Mouse (Mus musculus): Measurements from ENCODE around the gene Cyp2c23.
A peak's percentile ranks its signal among the peaks of the same experiment; 100 is the strongest.

The Cyp2c23 gene

GRCm38 (mm10) chr19:44028972-44029371, at the start of gene Cyp2c23:
Gene Cyp2c23 (minus strand): TSS chr19:44029208.
- DNase-seq, result no peak

- DNase-seq, result no peak
Measured at GRCm38 (mm10) chr19:44077024-44077423, 48.0 kb upstream of the Cyp2c23 start.

DNA sequence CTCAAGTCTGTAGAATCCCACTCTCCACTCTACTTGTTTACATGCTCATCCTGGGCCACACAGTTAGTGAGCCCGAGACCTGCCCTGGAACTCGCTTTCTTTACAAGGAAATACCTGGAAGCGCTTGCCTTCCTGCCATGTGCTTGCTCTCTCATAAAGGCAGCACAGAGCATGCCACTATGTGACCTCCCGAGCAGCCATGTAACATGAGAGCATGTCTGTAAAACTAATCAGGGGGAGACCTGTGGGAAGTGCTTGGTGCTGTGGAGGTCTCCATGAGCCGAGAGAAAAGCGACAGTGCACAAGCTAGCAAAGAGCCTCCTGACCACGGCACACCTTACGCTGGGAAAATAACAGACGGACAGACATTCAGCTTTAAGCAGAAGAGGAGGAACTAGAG, 47.4 kb upstream of the Cyp2c23 start:
- DNase-seq, result no peak

- no peak for DNase-seq
Measured at GRCm38 (mm10) chr19:44074986-44075385, 46.0 kb upstream of the Cyp2c23 start.

- DNase-seq, result no peak
Measured at GRCm38 (mm10) chr19:44071166-44071565, 42.2 kb upstream of the Cyp2c23 start.

DNA sequence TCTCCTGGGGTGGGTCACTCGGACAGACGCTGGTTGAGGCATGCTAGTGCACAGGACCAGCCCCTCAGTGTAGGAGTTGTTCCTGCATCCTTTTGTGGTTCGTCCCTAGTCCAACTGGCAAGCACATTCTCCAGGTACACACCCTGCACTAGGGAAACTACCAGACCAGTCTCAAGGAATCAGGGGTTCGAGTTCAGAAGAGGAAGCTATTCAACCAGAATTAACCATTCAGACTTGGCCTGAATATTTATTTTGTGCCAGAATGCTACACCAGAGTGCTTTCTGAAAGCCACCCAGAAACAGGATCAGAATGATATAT, 40.9 kb upstream of the Cyp2c23 start:
- DNase-seq, result no peak

GRCm38 (mm10) chr19:44069121-44069913, 40.3 kb upstream of the Cyp2c23 start, which contains the start of gene Erlin1:
Gene Erlin1 (minus strand): TSS chr19:44069785.
- DNase-seq, result peak; percentile 96

- no peak for DNase-seq
Measured at GRCm38 (mm10) chr19:44068232-44068631, 39.2 kb upstream of the Cyp2c23 start.

DNA sequence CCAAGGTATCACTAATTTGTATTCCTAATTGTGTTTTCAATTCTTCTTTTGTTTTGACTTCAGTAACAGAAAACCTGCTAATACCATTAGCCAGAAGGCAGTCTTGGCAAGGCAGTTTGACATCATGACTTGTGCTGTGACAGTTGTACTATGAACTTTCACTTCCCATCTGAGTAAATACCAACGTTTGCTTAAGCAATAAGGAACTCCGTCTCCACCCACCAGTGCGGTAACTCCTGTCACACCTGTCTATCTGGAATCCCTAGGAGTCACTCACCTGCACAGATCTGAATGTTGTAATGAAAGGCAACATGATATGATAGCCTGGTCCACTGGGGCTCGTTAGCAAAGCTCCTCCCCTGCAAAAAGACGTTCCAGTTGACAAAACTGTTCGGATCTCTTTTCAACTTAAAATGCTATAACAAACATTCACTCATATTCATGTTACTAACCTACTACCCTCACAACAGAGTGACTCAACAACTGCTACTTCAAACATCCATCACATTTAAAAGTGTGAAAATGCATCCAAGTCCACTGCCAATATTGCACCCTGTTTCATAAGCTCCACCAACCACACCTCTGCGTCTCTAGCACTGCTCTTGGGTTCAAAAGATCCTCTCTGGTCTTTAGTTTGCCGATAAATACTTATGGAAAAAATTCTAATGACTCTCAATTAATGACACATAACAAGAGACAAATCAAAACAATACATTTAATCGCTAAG, 38.5 kb upstream of the Cyp2c23 start:
- DNase-seq, result no peak

- no peak for DNase-seq
Measured at GRCm38 (mm10) chr19:44064734-44065133, 35.7 kb upstream of the Cyp2c23 start.

DNA sequence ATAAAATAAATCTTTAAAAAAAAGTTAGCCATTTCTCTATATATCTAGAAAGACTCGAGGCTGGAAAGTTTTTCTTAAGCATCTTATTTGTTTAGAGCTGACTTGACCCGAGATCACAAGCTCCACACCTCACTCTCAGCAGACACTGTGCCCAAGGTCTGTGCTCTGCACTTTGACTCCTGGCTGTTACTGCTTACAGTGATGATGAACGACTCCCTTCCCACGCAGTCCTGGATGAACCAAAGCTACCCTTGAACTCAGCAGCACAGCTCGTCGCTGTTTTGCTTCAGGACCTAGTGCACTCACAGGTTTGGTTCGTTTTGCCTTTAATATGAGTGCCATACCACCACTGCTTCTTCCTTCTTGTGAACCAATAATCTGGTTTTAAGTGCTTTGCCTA, 34.8 kb upstream of the Cyp2c23 start:
- DNase-seq, result peak; percentile 34

DNA sequence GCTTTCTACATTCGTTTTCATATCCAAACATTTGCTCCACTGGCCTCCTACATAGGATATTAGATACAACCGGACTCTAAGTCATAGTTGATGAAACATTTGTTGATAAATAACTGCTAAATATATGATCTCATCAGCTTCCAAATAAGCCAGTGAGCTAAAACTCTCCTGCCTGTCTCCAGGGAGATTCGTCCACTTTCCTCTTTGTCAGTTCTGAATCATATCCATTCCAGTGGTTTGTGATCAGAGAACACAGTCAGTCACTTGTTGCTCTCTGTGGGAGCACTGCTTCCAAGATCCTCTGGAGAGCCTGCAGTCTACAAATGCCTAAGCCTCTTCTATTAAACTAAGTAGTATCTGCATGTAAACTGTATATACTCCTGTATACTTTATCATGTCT, 31.2 kb upstream of the Cyp2c23 start:
- no peak for DNase-seq

GRCm38 (mm10) chr19:44055173-44055826, 26.3 kb upstream of the Cyp2c23 start:
- no peak for DNase-seq

DNA sequence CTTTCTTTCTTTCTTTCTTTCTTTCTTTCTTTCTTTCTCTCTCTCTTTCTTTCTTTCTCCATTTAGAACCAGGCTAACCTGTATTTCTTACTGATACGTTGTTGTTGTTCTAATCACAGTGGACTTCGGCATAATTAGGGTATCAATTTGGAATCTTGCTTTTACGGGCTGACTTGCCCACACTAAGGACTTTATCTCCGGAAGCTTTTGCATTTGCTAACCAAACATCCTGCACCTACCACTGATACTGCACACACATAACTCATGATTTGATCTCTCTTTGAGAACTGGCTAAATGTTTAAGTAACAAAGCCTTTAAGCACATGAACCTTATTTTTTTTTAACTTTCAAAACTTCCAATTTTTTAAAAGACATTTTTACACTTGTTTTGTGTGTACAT, 21.4 kb upstream of the Cyp2c23 start:
- no peak for DNase-seq

- peak; percentile 48 for DNase-seq
Measured at GRCm38 (mm10) chr19:44049282-44049681, 20.3 kb upstream of the Cyp2c23 start.

DNA sequence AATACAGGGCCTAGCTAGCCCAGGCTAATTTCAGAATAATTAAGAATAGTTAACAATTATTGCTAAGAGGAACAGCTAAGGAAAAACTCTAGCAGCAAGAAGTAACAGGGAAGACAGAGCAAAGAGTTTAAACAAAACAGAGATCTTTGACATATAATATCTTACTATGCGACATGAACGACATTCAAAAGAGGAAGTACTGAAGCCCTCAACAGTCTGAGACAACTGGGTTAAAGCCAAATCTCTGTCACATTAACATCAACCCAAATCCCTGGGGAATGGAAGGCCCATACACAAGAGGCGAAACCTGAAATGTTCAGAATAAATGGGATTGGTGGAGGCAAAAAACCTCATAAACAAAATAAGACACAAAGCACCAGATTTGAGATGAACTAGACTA, 16.8 kb upstream of the Cyp2c23 start:
- no peak for DNase-seq

DNA sequence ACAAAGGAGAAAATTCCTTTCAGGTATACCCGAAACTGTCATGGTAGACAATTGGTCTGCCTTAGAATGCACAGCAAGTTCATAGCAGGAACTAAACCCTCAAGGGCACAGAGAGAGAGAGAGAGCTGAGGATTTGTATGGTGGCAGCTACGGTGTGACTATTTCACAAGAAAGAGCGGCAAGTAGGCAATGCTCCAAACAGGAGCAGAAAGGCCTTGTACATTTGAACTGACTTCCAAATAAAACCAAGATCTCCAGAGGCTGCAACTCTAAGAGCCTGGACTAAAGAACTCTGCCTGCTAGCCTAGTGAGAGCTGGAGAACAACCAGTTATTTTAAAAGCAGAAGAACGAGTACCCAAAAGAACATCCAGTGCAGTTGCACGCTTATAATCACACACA, 13.1 kb upstream of the Cyp2c23 start:
- no peak for DNase-seq

- DNase-seq, result no peak
Measured at GRCm38 (mm10) chr19:44033396-44033795, 4.4 kb upstream of the Cyp2c23 start.

- DNase-seq, result peak; percentile 17
Measured at GRCm38 (mm10) chr19:44032046-44032744, 3.2 kb upstream of the Cyp2c23 start.

DNA sequence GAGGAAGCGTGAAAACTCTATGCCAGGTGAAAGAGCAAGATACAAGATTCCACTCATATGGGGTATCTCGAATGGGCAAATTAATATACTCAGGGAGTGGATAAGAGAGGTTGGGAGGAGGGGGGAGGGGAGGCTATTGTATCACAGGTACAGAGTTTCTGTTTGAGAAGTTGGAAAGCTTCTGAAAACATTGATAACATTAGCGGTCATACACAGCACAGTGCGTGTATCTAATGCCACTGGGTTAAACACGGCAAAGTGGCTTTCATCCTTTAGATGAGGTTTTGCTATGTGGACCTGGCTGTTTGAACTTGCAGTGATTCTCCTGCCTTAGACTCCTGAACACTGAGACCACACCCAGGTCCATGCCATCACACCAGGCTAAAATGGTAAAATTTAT, 1.0 kb upstream of the Cyp2c23 start:
- DNase-seq, result no peak

DNA sequence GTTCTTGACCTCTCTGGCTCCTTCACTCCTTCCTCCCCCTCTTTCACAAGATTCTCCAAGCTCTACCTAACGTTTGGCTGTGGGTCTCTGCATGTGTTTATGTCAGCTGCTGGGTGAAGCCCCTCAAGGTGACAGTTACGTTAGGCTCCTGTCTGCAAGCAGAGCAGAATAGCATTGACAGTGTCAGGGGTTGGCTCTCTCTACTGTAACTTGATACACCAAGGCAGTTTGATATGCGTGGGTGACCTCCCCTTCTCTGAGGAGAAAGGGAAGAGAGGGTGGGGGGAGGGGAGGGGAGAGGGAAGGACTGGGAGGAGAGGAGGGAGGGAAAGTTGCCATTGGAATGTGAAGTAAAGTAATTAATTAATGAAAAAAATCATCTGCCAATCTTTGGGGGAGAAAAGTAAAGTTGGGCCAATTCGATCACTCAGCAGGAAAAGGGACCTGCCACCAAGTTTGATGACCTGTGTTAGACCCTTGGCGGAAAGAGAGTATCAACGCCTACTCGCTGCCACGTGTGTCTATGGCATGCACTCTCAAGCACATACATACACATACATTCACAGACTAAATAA, 2.0 kb downstream of the Cyp2c23 start:
- peak; percentile 22 for DNase-seq

GRCm38 (mm10) chr19:44024921-44025585, 4.0 kb downstream of the Cyp2c23 start:
- DNase-seq, result no peak

Measured in kidney, postnatal 10 days (tissue).